Mouse (Mus musculus) olfactory bulb, adult 2 months (tissue): ENCODE data around the gene Cd37.

ENCODE experiments used
- CTCF ChIP-seq: fragments of 200-500 bp; IDR thresholded peaks from 2 replicates; pipeline ENCODE4 v1.5.1; 2012; ENCODE audit warnings: low read depth, mild to moderate bottlenecking, low read length, moderate library complexity; ENCODE audit not compliant: insufficient read depth
- POLR2A ChIP-seq: fragments of 200-500 bp; IDR thresholded peaks from 2 replicates; pipeline ENCODE4 v1.6.1; 2012; ENCODE audit warnings: mild to moderate bottlenecking, low read depth, low read length, moderate library complexity; ENCODE audit not compliant: insufficient read depth

- no peak for TF ChIP-seq CTCF
- no peak for TF ChIP-seq POLR2A
These were observed 12.5 kb downstream of the Cd37 start for GRCm38 (mm10) chr7:45226421-45226820.
